Mouse (Mus musculus) kidney, embryonic 14.5 days (tissue): ENCODE results near the gene Nutm1. TPM values are rescaled to one million over a fixed set of nuclear protein-coding genes. Genes with fewer than 3 reads are reported as not detected.

Experiments
- ATAC-seq: fragments of 200-750 bp; cut with Nextera tagmentation; 2 replicates; pipeline ENCODE4 v1.8.0; 2017; ENCODE audit warnings: moderate number of reproducible peaks, mild to moderate bottlenecking, moderate TSS enrichment, moderate library complexity; ENCODE audit not compliant: low FRiP score, low TSS enrichment
- H3K27ac ChIP-seq: fragments of 300-500 bp; sonication (generic); 2 replicates; pipeline ENCODE4 v1.5.1; 2014; ENCODE audit warnings: low read depth, mild to moderate bottlenecking, low read length, moderate library complexity, mixed read lengths
- H3K27me3 ChIP-seq: fragments of 300-500 bp; sonication (generic); 2 replicates; pipeline ENCODE4 v1.6.1; 2014; ENCODE audit warnings: mild to moderate bottlenecking, low read length; ENCODE audit not compliant: control insufficient read depth, insufficient read depth
- H3K36me3 ChIP-seq: fragments of 300-500 bp; sonication (generic); 2 replicates; pipeline ENCODE4 v1.6.1; 2014; ENCODE audit warnings: low read length, mixed read lengths; ENCODE audit not compliant: control insufficient read depth, insufficient read depth
- H3K4me1 ChIP-seq: fragments of 300-500 bp; sonication (generic); 2 replicates; pipeline ENCODE4 v1.6.1; 2014; ENCODE audit warnings: low read length, mixed read lengths; ENCODE audit not compliant: control insufficient read depth, insufficient read depth
- H3K4me2 ChIP-seq: fragments of 300-500 bp; sonication (generic); replicated peaks from 2 replicates; pipeline ENCODE4 v1.6.1; 2014; ENCODE audit warnings: low read depth, mild to moderate bottlenecking, low read length
- H3K4me3 ChIP-seq: fragments of 300-500 bp; sonication (generic); 2 replicates; pipeline ENCODE4 v1.5.1; 2014; ENCODE audit warnings: mild to moderate bottlenecking, low read length
- H3K9ac ChIP-seq: fragments of 300-500 bp; sonication (generic); 2 replicates; pipeline ENCODE4 v1.6.1; 2014; ENCODE audit warnings: low read depth, mild to moderate bottlenecking, low read length, moderate library complexity
- H3K9me3 ChIP-seq: fragments of 300-500 bp; sonication (generic); 2 replicates; pipeline ENCODE4 v1.6.1; 2016; ENCODE audit warnings: low read length; ENCODE audit not compliant: control insufficient read depth
- WGBS: fragments of 180-500 bp; shearing (Covaris S2); extraction: QIAGEN DNeasy Blood & Tissue Kit; methylation state at CpG from one replicate; pipeline ENCODE4 v1.1.7; 2014; 5-methylcytosine and 5-hydroxymethylcytosine counted together
- polyA plus RNA-seq: library from polyadenylated mRNA; unstranded; fragments of >200 nt; fragmentation: Nextera tagmentation; extraction: Ambion mirVana; gene quantifications from 2 replicates; pipeline ENCODE4 v1.2.1, GENCODE M21; 2014

Gene Nutm1
- polyA plus RNA-seq, 1 experiment from 2014 or later, result 0.07 TPM

GRCm38 (mm10) chr2:112265448-112266241 lies 6.6 kb upstream of the Nutm1 start, which contains the start of gene Slc12a6:
TSS of gene Slc12a6 (plus strand) at chr2:112265825.
- peaks cover 9% of the 10 kb centered on the region; the same call in 1 of the 2 replicates for H3K4me1 ChIP-seq
- no peaks in the 10 kb centered on the region for H3K27me3 ChIP-seq
- H3K27ac ChIP-seq, result peak within 1 kb of the TSS; percentile 72
- ATAC-seq, result peak; percentile 94
- peak within 1 kb of the TSS; percentile 76 for H3K4me3 ChIP-seq
- no peaks in the 10 kb centered on the region for H3K9me3 ChIP-seq
- WGBS, result under 1% methylated on average over 69 of the region's 85 CpGs
- peak within 1 kb of the TSS; percentile 72 for H3K9ac ChIP-seq
- H3K36me3 ChIP-seq, result no peaks in the 10 kb centered on the region
- H3K4me2 ChIP-seq, result peak within 1 kb of the TSS; percentile 84

DNA sequence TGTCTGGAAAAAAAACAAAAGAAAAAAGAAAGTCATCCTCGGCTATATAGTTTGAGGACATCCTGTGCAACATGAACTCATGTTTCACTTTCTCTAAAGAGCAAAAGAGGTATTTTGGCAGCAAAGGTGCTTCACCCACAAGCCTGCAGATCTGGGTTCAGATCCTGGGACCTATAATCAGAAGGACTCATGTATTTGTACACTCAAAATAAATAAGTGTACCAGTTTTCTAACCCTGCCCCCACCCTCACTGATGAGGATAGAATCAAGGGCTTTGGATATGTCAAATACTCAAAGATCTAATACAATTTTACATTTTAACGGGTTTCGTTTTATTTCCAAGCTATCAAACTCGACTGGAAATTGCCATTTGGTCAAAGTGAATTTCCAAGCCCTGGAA lies 5.3 kb upstream of the Nutm1 start:
- Histone ChIP-seq H3K4me2 (no peak overlapping the region), H3K36me3 (no peaks in the 10 kb centered on the region), H3K27ac (no peak overlapping the region), H3K9me3 (no peaks in the 10 kb centered on the region), H3K4me1 (peaks cover 9% of the 10 kb centered on the region; the same call in 1 of the 2 replicates), H3K4me3 (no peak overlapping the region), H3K27me3 (no peaks in the 10 kb centered on the region), H3K9ac (no peak overlapping the region)
- no peak for ATAC-seq
- 77% methylated on average over 4 of the region's 4 CpGs for WGBS

DNA sequence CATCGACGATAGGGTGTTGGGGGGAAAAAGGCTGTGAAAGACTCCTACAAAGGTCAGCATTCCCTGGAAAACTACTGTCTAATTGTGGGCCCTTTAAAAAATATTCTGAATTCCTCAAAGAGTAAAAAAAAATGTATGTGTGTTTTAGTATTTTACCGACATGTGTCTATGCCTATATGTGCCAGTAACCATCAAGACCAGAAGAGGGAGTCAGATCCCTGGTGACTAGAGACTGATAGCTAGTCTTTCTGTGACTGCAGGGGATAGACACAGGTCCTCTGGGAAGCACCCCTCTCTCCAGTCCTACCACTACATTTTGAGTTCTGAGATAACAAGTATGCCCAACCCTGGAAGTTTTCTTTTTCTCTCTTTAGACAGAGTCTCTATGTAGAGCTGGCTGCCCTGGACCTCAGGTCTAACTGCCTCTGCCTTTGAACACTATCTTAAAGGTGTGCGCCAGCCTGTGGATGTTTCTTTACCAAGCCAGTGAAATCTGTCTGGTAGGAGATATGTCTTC lies 3.7 kb upstream of the Nutm1 start:
- ATAC-seq, result no peak
- H3K9me3 ChIP-seq, result no peaks in the 10 kb centered on the region
- WGBS, result 37% methylated on average over 4 of the region's 4 CpGs
- no peaks in the 10 kb centered on the region for H3K36me3 ChIP-seq
- peak overlapping the region; percentile 77 for H3K4me3 ChIP-seq
- peak overlapping the region; percentile 64; the same call in 1 of the 2 replicates for H3K9ac ChIP-seq
- peak overlapping the region; percentile 52 for H3K4me2 ChIP-seq
- no peak overlapping the region for H3K27ac ChIP-seq
- H3K4me1 ChIP-seq, result peaks cover 9% of the 10 kb centered on the region; the same call in 1 of the 2 replicates
- H3K27me3 ChIP-seq, result no peaks in the 10 kb centered on the region

DNA sequence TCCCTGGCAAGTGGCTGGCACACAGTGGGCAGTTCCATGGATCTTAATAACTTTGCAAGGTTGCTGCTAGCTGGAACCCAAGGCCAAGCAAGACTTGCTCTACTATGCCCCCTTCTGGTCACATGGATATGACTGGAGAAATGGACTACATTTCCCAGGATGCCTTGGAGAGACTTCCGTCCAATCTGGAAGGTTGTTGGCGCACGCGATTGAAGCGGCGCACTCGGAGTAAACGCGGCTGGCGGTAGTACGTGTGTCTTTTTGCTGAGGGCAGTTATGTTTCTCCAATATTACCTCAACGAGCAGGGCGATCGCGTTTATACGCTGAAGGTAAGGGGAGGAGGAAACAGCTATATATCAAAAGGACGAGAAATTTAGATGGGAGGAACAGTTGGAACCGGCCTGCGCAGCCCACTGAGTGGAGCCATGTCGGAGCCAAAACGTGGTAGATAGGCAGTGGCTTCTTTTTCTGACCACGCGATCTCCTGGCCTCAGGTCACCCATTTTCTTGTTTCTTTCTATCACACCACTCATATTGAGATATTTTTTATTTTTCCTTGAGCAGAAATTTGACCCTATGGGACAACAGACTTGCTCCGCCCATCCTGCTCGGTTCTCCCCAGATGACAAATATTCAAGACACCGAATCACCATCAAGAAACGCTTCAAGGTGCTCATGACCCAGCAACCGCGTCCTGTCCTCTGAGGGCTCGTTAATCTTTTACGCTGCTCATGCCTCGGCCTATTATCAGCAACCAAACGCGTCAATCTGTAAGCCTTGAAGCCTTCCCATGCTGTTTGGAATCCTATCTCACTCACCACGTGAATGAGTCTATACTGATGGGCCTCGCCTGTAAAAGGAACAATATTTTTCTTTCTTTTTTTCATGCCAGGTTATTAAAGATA lies 2.9 kb upstream of the Nutm1 start, which contains the start of gene Nop10:
Nop10 (plus strand) TSS at position 179 of the 906 bp plus-strand sequence.
- H3K4me2 ChIP-seq, result peak within 1 kb of the TSS; percentile 52
- no peaks in the 10 kb centered on the region for H3K27me3 ChIP-seq
- no peaks in the 10 kb centered on the region for H3K36me3 ChIP-seq
- WGBS, result under 1% methylated on average over 36 of the region's 36 CpGs
- peak within 1 kb of the TSS; percentile 77 for H3K4me3 ChIP-seq
- peak within 1 kb of the TSS; percentile 64 for H3K9ac ChIP-seq
- 0 out of 2 replicates have a peak within 1 kb of the TSS, but pooled peaks have one; percentile 47 for H3K27ac ChIP-seq
- H3K9me3 ChIP-seq, result no peaks in the 10 kb centered on the region
- H3K4me1 ChIP-seq, result peaks cover 9% of the 10 kb centered on the region; the same call in 1 of the 2 replicates
- ATAC-seq, result peak; percentile 65

- no peak overlapping the region for H3K4me2 ChIP-seq
- H3K27me3 ChIP-seq, result no peaks in the 10 kb centered on the region
- no peaks in the 10 kb centered on the region for H3K9me3 ChIP-seq
- WGBS, result 55% methylated on average over 7 of the region's 7 CpGs
- H3K9ac ChIP-seq, result no peak overlapping the region
- no peak overlapping the region for H3K27ac ChIP-seq
- ATAC-seq, result no peak
- H3K36me3 ChIP-seq, result no peaks in the 10 kb centered on the region
- H3K4me1 ChIP-seq, result no peaks in the 10 kb centered on the region
- H3K4me3 ChIP-seq, result no peak overlapping the region
Measured at GRCm38 (mm10) chr2:112254675-112255515, 4.2 kb downstream of the Nutm1 start.

DNA sequence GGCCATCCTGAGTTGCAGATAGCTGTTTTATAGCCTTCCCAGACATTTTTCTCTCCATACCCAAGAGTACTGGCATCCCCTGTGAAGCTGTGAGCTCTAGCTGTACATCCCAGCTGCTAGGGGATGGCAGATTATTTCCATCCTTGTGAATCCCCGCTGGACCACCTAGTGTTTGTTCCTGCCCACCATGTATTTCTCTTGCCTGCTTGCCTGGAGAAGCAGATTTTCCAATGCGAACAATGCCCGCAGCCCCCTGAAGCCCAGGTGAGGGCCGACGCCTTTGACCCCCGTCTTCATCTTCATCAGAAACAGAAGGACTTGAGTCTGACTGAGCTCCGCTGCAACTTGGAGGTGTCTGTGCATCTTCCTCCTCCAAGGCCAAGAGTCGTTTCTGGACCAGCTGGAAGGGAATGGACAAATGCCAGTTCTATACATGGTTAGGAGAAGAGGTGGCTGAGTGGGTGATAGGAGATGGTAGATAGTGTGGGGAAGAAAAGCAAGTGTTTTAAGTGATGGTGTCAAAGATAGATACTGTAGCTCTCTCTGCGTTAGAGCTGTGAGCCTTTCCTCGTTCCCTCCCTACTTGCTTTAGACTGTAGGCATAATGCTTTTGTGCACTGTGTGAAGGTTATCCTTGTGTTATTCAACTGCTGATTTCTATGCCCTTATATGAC lies 9.2 kb downstream of the Nutm1 start:
- Histone ChIP-seq H3K27me3 (no peaks in the 10 kb centered on the region), H3K27ac (no peak overlapping the region), H3K9ac (no peak overlapping the region), H3K4me2 (no peak overlapping the region), H3K9me3 (no peaks in the 10 kb centered on the region), H3K4me1 (no peaks in the 10 kb centered on the region), H3K4me3 (no peak overlapping the region), H3K36me3 (0 out of 2 replicates have a peak, but pooled peaks cover 2% of the 10 kb centered on the region)
- no peak for ATAC-seq
- WGBS, result 91% methylated on average over 10 of the region's 10 CpGs

DNA sequence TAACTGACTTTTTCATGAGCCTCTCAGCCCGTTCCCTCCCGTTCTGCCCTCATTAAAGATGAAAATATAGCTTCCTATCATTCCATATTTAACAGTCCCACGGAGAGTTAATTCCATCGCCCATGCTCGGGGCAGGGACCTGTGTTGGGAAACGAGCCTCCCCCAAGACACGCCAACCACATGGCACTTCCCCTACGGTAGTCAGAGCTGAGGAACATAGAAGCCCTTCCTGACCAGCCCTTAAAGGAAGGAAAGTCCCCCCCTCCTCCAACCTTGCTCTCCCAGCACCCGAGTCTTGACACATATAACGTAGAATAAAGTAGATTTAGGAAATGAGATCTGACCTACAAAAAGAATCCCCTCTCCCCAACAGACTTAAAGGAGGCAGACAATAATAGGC lies 11.8 kb downstream of the Nutm1 start:
- Histone ChIP-seq H3K4me3 (no peak overlapping the region), H3K9me3 (no peaks in the 10 kb centered on the region), H3K9ac (no peak overlapping the region), H3K27me3 (no peaks in the 10 kb centered on the region), H3K4me2 (no peak overlapping the region), H3K27ac (no peak overlapping the region), H3K4me1 (0 out of 2 replicates have a peak, but pooled peaks cover 5% of the 10 kb centered on the region), H3K36me3 (peaks cover 6% of the 10 kb centered on the region; the same call in 1 of the 2 replicates)
- WGBS, result 81% methylated on average over 10 of the region's 10 CpGs
- ATAC-seq, result no peak
